Mouse (Mus musculus) layer of hippocampus, postnatal 14 days (tissue): Measurements from ENCODE around the gene Zfp280d. TPM values are rescaled to one million over a fixed set of nuclear protein-coding genes. Genes with fewer than 3 reads are reported as not detected.
"Not testable (repeated sequence)": the region's sequence is repeated elsewhere in the genome, so short reads cannot be mapped to it uniquely, and the experiment has no call there.

Source experiments
- DNase-seq, 2 experiments: peaks; one replicate each; pipeline ENCODE4 v3.0.0; 2021 to 2022; ENCODE audit warnings: low spot score in 2 of 2, mixed read lengths in 1 of 2
- total RNA-seq, 2 experiments: library from RNA; stranded (reverse); gene quantifications; 2 replicates each; pipeline ENCODE4 v1.2.3; 2021

Zfp280d gene
- total RNA-seq, 2 experiments from 2014 or later, result 48.7 to 55.8 TPM

DNA sequence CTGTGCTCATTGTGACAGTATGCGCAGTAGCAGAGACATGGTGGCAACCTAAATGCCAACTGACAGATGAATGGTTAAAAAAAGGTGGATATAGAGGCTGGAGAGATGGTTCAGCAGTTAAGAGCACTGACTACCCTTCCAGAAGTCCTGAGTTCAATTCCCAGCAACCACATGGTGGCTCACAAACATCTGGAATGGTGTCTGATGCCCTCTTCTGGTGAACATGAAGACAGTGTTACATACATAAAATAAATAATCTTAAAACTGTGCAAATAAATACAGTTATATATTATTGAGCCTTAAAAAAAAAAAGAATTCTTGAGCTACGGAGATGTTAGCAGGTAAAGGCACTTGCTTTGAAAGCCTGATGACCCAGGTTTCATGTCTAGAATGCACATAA lies 97.7 kb downstream of the Zfp280d start:
- DNase-seq, result no peak

GRCm38 (mm10) chr9:72374074-72374473 lies 99.4 kb downstream of the Zfp280d start:
- DNase-seq, result no peak

DNA sequence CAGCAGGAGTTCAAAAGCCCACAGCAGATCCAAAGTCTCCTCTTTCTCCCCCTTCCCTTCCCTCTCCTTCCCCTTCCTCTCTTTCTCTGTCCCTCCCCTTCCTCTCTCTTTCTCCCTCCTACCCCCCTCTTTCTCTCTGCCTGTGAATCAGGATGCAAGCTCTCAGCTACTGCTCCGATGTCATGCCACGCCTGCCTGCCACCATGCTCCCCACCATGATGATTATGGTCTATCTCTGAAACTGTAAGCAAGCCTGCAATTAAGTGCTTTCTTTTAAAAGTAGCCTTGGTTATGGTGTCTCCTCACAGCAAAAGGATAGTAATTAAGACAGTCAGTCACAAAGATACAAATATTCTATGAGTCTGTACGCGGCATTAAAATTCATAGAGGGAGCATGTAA lies 100.3 kb downstream of the Zfp280d start:
- no peak for DNase-seq

DNA sequence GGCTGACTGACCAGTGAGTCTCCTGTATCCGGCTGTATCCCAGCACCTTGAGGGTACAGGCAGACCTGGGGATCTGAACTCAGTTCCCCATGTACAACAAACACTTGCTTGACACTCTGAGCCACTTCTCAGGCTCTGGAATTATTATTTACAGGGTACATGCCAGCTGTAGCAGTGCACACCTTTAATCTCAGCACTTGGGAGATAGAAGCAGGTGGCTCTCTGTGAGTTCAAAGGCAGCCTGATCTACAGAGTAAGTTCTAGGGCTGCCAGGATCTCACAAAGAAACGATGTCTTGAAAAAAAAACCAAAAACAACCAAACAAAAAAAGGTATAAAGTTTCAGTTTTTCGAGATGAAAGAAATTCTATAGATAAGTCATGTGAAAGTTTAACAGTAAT lies 101.0 kb downstream of the Zfp280d start:
- DNase-seq, result no peak

GRCm38 (mm10) chr9:72385786-72386185 lies 111.1 kb downstream of the Zfp280d start:
- no peak for DNase-seq

DNA sequence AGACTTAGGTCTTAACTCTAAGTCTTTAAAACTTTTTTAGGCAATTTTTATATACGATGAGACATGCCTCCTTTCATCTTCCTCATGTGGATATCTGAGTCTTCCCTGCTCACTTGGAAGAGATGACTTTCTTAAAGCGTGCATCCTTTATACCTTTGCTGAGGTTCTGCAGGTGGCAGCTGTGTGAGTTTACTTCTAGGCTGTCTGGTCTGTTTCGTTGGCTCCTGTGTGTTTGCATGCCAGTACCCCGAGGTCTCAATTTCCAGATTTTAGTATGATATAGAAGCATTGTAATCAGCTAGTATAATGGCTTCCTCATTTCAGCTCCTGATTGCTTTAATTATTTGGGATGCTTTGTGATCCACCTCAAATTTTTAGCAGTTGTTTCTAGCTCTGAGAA lies 114.3 kb downstream of the Zfp280d start:
- no peak for DNase-seq

- no peak for DNase-seq
Observed at GRCm38 (mm10) chr9:72389431-72390002, 114.9 kb downstream of the Zfp280d start.

DNA sequence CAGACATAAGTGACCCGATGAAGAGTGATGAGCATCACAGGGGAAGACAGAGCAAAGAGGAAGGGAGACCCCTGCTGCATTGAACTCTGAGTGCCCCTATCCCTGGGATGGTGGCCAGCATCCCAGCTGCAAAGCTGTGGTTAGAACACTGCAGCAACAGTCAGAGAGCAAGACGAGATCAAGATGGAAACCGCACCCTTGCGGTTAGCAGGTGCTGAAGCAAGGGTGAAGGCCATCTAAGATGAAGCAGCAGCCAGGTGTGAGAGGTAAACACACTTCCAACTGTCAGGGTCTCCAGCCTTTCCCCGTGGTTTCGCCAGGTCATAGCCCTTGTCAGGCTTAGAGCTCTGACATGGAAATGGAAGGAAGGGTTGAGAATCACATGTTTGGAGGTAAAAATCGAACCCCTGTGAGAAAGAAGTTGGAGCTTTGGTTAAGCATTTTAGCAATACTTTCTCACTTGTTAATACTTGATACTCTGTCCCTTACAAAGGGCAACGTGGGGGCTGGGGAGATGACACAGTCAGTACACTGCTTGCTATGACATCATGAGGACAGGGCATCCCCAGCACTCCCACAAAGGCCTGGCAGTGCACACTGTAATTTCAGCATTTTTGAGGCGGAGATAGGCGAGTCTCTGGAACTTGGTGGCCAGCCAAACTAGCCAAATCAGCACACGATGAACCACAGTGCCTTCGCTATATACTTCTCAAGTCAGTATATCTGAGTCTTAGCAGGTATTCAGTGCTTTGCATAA lies 115.8 kb downstream of the Zfp280d start:
- DNase-seq, result no peak

GRCm38 (mm10) chr9:72392686-72393085 lies 118.0 kb downstream of the Zfp280d start:
- no peak for DNase-seq

DNA sequence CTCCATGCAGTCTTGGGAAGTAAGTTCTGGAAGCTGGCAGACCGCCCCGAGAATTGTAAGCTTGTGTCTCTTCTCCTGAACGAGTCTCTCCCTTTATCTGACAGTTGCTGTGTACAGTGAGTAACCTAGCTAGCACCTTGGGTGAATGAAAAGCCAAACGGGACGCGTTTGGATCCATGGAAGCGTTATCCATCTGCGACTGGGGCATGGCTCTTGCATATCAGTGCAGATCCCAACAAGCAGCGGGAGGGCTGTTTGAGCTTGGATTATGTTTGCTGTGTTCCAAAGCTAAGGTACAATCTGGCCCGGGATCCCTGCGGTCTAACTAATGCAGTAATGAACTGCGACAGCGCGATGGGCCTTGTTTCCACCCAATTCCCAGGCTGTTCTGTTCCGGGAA lies 118.6 kb downstream of the Zfp280d start:
- DNase-seq, result no peak

GRCm38 (mm10) chr9:72393869-72394341 lies 119.2 kb downstream of the Zfp280d start:
- no peak for DNase-seq

- DNase-seq, result no peak
Observed at GRCm38 (mm10) chr9:72400121-72400520, 125.5 kb downstream of the Zfp280d start.

DNA sequence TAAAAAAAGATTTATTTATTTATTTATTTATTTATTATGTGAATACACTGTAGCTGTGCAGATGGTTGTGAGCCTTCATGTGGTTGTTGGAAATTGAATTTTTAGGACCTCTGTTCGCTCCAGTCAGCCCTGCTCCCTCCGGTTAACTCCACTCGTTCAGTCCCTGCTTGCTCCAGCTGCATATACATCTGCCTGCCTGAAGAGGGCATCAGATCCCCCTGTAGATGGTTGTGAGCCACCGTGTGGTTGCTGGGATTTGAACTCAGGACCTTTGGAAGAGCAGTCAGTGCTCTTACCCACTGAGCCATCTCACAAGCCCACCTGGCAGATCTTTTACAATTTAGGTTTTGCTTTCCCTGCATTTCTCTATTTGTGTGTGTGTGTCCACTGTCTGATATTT lies 127.1 kb downstream of the Zfp280d start:
- not testable (repeated sequence) for DNase-seq

- no peak for DNase-seq
Observed at GRCm38 (mm10) chr9:72403421-72403820, 128.8 kb downstream of the Zfp280d start.

DNA sequence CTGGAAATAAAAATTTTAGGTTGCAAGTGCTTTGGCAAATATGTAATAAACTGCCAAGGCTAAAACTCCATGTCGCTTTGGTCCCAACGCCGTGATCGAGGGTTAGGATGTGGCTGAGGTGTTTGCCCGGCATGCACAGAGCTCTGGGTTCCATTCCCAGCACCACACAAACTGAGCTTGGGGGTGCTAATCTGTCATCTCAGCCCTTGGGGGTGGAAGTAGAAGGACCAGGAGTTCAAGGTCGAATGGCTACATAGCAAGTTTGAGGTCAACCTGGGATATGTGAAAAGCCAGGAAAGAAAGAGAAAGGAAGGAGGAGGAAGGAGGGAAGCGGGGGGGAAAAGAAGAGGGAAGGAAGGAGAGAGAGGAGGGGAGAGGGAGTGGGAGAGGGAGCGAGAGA lies 129.8 kb downstream of the Zfp280d start:
- DNase-seq, result no peak

- no peak for DNase-seq
Observed at GRCm38 (mm10) chr9:72404934-72405333, 130.3 kb downstream of the Zfp280d start.

DNA sequence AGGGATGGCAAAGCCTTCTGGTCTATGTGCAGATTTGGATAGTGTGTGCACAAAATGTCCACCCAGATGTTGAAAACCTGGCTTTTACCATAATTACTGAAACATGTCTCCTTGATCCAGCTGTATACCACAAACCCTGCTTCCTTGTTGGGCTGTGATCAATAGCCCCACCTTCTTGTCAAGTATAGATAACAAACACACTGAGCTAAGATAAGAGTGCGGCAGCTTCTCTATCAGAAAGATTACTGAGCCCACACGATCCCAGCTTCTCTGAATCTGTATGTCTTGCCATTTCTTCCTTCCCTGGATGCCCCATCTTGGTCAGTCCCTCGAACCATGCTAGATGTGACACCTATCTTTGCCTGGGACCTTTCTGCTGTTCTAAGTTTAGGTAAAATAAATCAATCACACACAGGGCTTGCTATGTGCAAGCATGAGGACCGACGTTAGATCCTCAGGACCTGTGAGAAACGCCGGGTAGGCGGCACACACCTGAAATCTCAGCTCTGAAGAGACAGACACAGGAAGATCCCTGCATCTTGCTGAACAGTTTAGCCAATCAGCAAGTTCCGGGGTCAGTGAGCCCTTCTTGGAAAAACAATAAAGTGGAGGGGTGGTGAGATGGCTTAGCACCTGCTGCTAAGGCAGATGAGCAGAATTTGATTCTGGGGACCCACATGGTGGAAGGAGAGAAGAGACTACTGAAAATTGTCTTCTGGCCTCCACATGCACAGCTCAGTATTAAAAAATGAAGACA lies 131.4 kb downstream of the Zfp280d start:
- no peak for DNase-seq

GRCm38 (mm10) chr9:72408131-72408586 lies 133.5 kb downstream of the Zfp280d start:
- peak; percentile 76 to 82 for DNase-seq

- DNase-seq, result no peak
Observed at GRCm38 (mm10) chr9:72409381-72410225, 134.9 kb downstream of the Zfp280d start.

GRCm38 (mm10) chr9:72411746-72412145 lies 137.1 kb downstream of the Zfp280d start:
- DNase-seq, result peak in 1 of 2 experiments; percentile 22
